Mouse (Mus musculus) midbrain, embryonic 16.5 days (tissue): ENCODE results near the gene Abcc8. TPM values are rescaled to one million over a fixed set of nuclear protein-coding genes. Genes with fewer than 3 reads are reported as not detected.

Source experiments
- ATAC-seq: fragments of 200-750 bp; cut with Nextera tagmentation; 2 replicates; pipeline ENCODE4 v1.8.0; 2017; ENCODE audit warnings: moderate TSS enrichment
- H3K27ac ChIP-seq: fragments of 300-500 bp; sonication (generic); 2 replicates; pipeline ENCODE4 v1.5.1; 2014; ENCODE audit warnings: mild to moderate bottlenecking, low read length, mixed read lengths
- H3K27me3 ChIP-seq: fragments of 300-500 bp; sonication (generic); 2 replicates; pipeline ENCODE4 v1.6.1; 2014; ENCODE audit warnings: low read depth, low read length, mixed read lengths; ENCODE audit not compliant: control insufficient read depth, insufficient read depth
- H3K36me3 ChIP-seq: fragments of 300-500 bp; sonication (generic); 2 replicates; pipeline ENCODE4 v1.6.1; 2014; ENCODE audit warnings: mild to moderate bottlenecking, low read length, moderate library complexity, mixed read lengths; ENCODE audit not compliant: control insufficient read depth, insufficient read depth
- H3K4me1 ChIP-seq: fragments of 300-500 bp; sonication (generic); 2 replicates; pipeline ENCODE4 v1.6.1; 2014; ENCODE audit warnings: mild to moderate bottlenecking, low read length, mixed read lengths; ENCODE audit not compliant: control insufficient read depth, insufficient read depth
- H3K4me2 ChIP-seq: fragments of 300-500 bp; sonication (generic); 2 replicates; pipeline ENCODE4 v1.6.1; 2014; ENCODE audit warnings: mild to moderate bottlenecking, low read length, mixed read lengths
- H3K4me3 ChIP-seq: fragments of 300-500 bp; sonication (generic); 2 replicates; pipeline ENCODE4 v1.5.1; 2014; ENCODE audit warnings: low read depth, mild to moderate bottlenecking, low read length, moderate library complexity, mixed read lengths
- H3K9ac ChIP-seq: fragments of 300-500 bp; sonication (generic); 2 replicates; pipeline ENCODE4 v1.6.1; 2014; ENCODE audit warnings: low read depth, low read length, mixed read lengths
- H3K9me3 ChIP-seq: fragments of 300-500 bp; sonication (generic); replicated peaks from 2 replicates; pipeline ENCODE4 v1.6.1; 2014; ENCODE audit warnings: mild to moderate bottlenecking, low read length, mixed read lengths; ENCODE audit not compliant: control insufficient read depth, poor library complexity, severe bottlenecking
- WGBS: fragments of 180-500 bp; shearing (Covaris S2); extraction: QIAGEN DNeasy Blood & Tissue Kit; methylation state at CpG from one replicate; pipeline ENCODE4 v1.1.7; 2014; 5-methylcytosine and 5-hydroxymethylcytosine counted together
- polyA plus RNA-seq: library from polyadenylated mRNA; unstranded; fragments of >200 nt; fragmentation: Nextera tagmentation; extraction: Ambion mirVana; gene quantifications from 2 replicates; pipeline ENCODE4 v1.2.1, GENCODE M21; 2015

The Abcc8 gene
- polyA plus RNA-seq, 1 experiment from 2014 or later = 9.6 TPM

GRCm38 (mm10) chr7:46165876-46166275 lies 14.0 kb downstream of the Abcc8 start:
- H3K4me3 ChIP-seq = no peak overlapping the region
- no peaks in the 10 kb centered on the region for H3K27me3 ChIP-seq
- 0 out of 2 replicates have a peak, but pooled peaks cover 5% of the 10 kb centered on the region for H3K4me1 ChIP-seq
- no peak for ATAC-seq
- whole genome bisulfite sequencing = 96% methylated on average over 11 of the region's 11 CpGs
- no peak overlapping the region for H3K9ac ChIP-seq
- no peak overlapping the region for H3K4me2 ChIP-seq
- H3K9me3 ChIP-seq = no peaks in the 10 kb centered on the region
- no peak overlapping the region for H3K27ac ChIP-seq
- H3K36me3 ChIP-seq = peaks cover 4% of the 10 kb centered on the region; the same call in 1 of the 2 replicates

GRCm38 (mm10) chr7:46162731-46163130 lies 17.1 kb downstream of the Abcc8 start:
- no peaks in the 10 kb centered on the region for H3K27me3 ChIP-seq
- H3K4me3 ChIP-seq = no peak overlapping the region
- 0 out of 2 replicates have a peak, but pooled peaks cover 5% of the 10 kb centered on the region for H3K4me1 ChIP-seq
- H3K36me3 ChIP-seq = peaks cover 4% of the 10 kb centered on the region; the same call in 1 of the 2 replicates
- no peaks in the 10 kb centered on the region for H3K9me3 ChIP-seq
- no peak overlapping the region for H3K27ac ChIP-seq
- H3K4me2 ChIP-seq = no peak overlapping the region
- WGBS = 78% methylated on average over 5 of the region's 5 CpGs
- no peak for ATAC-seq
- no peak overlapping the region for H3K9ac ChIP-seq

GRCm38 (mm10) chr7:46162132-46162727 lies 17.6 kb downstream of the Abcc8 start:
- 0 out of 2 replicates have a peak, but pooled peaks cover 5% of the 10 kb centered on the region for H3K4me1 ChIP-seq
- H3K27me3 ChIP-seq = no peaks in the 10 kb centered on the region
- WGBS = 65% methylated on average over 11 of the region's 11 CpGs
- ATAC-seq = no peak
- no peak overlapping the region for H3K9ac ChIP-seq
- H3K9me3 ChIP-seq = no peaks in the 10 kb centered on the region
- H3K4me2 ChIP-seq = no peak overlapping the region
- H3K4me3 ChIP-seq = no peak overlapping the region
- H3K27ac ChIP-seq = no peak overlapping the region
- H3K36me3 ChIP-seq = peaks cover 4% of the 10 kb centered on the region; the same call in 1 of the 2 replicates

GRCm38 (mm10) chr7:46161615-46162014 lies 18.2 kb downstream of the Abcc8 start:
- 0 out of 2 replicates have a peak, but pooled peaks cover 5% of the 10 kb centered on the region for H3K4me1 ChIP-seq
- H3K4me2 ChIP-seq = no peak overlapping the region
- no peaks in the 10 kb centered on the region for H3K9me3 ChIP-seq
- ATAC-seq = no peak
- WGBS = 35% methylated on average over 3 of the region's 3 CpGs
- peaks cover 4% of the 10 kb centered on the region; the same call in 1 of the 2 replicates for H3K36me3 ChIP-seq
- H3K27ac ChIP-seq = no peak overlapping the region
- no peaks in the 10 kb centered on the region for H3K27me3 ChIP-seq
- H3K4me3 ChIP-seq = no peak overlapping the region
- H3K9ac ChIP-seq = no peak overlapping the region

- 58% methylated on average over 7 of the region's 7 CpGs for WGBS
- H3K4me3 ChIP-seq = no peak overlapping the region
- no peaks in the 10 kb centered on the region for H3K9me3 ChIP-seq
- no peaks in the 10 kb centered on the region for H3K27me3 ChIP-seq
- H3K27ac ChIP-seq = no peak overlapping the region
- peaks cover 19% of the 10 kb centered on the region for H3K4me1 ChIP-seq
- no peaks in the 10 kb centered on the region for H3K36me3 ChIP-seq
- no peak overlapping the region for H3K4me2 ChIP-seq
- H3K9ac ChIP-seq = no peak overlapping the region
- no peak for ATAC-seq
These were observed 22.1 kb downstream of the Abcc8 start for GRCm38 (mm10) chr7:46157746-46158145.

GRCm38 (mm10) chr7:46154498-46155488 lies 25.0 kb downstream of the Abcc8 start:
- no peaks in the 10 kb centered on the region for H3K9me3 ChIP-seq
- H3K27ac ChIP-seq = peak overlapping the region; percentile 54
- no peak for ATAC-seq
- 19% methylated on average over 18 of the region's 18 CpGs for WGBS
- peaks cover 16% of the 10 kb centered on the region for H3K4me1 ChIP-seq
- no peak overlapping the region for H3K9ac ChIP-seq
- H3K27me3 ChIP-seq = no peaks in the 10 kb centered on the region
- no peaks in the 10 kb centered on the region for H3K36me3 ChIP-seq
- H3K4me2 ChIP-seq = no peak overlapping the region
- no peak overlapping the region for H3K4me3 ChIP-seq

GRCm38 (mm10) chr7:46152819-46153351 lies 26.9 kb downstream of the Abcc8 start:
- no peak overlapping the region for H3K9ac ChIP-seq
- peaks cover 16% of the 10 kb centered on the region for H3K4me1 ChIP-seq
- ATAC-seq = no peak
- WGBS = 52% methylated on average over 9 of the region's 9 CpGs
- H3K9me3 ChIP-seq = no peaks in the 10 kb centered on the region
- H3K36me3 ChIP-seq = no peaks in the 10 kb centered on the region
- no peak overlapping the region for H3K4me3 ChIP-seq
- no peak overlapping the region for H3K4me2 ChIP-seq
- H3K27ac ChIP-seq = no peak overlapping the region
- no peaks in the 10 kb centered on the region for H3K27me3 ChIP-seq

GRCm38 (mm10) chr7:46147417-46147816 lies 32.4 kb downstream of the Abcc8 start:
- no peak for ATAC-seq
- WGBS = 92% methylated on average over 7 of the region's 7 CpGs
- Histone ChIP-seq H3K9ac (no peak overlapping the region), H3K9me3 (no peaks in the 10 kb centered on the region), H3K27ac (no peak overlapping the region; the same call in 1 of the 2 replicates), H3K4me2 (no peak overlapping the region), H3K27me3 (no peaks in the 10 kb centered on the region), H3K4me3 (no peak overlapping the region), H3K4me1 (peaks cover 10% of the 10 kb centered on the region; the same call in 1 of the 2 replicates), H3K36me3 (no peaks in the 10 kb centered on the region)
